Mouse (Mus musculus) adrenal gland, postnatal 4 days (tissue): ENCODE measurements around the gene Slx1b. TPM values are rescaled to one million over a fixed set of nuclear protein-coding genes. Genes with fewer than 3 reads are reported as not detected.

Experiments
- DNase-seq, 2 experiments: peaks; one replicate each; pipeline ENCODE4 v3.0.0; 2021 to 2022; ENCODE audit warnings: low spot score in 2 of 2, mixed read lengths in 2 of 2
- total RNA-seq, 2 experiments: library from RNA; stranded (reverse); gene quantifications; 2 replicates each; pipeline ENCODE4 v1.2.3; 2021

The Slx1b gene
- total RNA-seq, 2 experiments from 2014 or later, result 18.4 to 18.9 TPM

- no peak for DNase-seq
Observed at GRCm38 (mm10) chr7:126642545-126643243, 52.9 kb downstream of the Slx1b start.

Other genes starting within 250 kb of the Slx1b start
- 100 to 1,000 TPM in 1 of 2 experiments, 10 to 100 TPM in 1; 56.9 to 145 TPM for gene Atp2a1, start 232.7 kb downstream of the Slx1b start, total RNA-seq
- gene Sh2b1, start 220.4 kb downstream of the Slx1b start, total RNA-seq, result 10 to 100 TPM; 59.2 to 60.9 TPM
- gene Tufm, start 208.4 kb downstream of the Slx1b start, total RNA-seq, result 100 to 1,000 TPM; 158 to 166 TPM
- 100 to 1,000 TPM; 109 to 127 TPM for gene Atxn2l, start 192.3 kb downstream of the Slx1b start, total RNA-seq
- 100 to 1,000 TPM; 255 to 260 TPM for gene Eif3c, start 129.4 kb downstream of the Slx1b start, total RNA-seq
- gene Apobr, start 110.8 kb downstream of the Slx1b start, total RNA-seq, result 1 to 10 TPM; 1.1 to 1.2 TPM
- 10 to 100 TPM; 30.7 to 32.1 TPM for gene Cln3, start 110.0 kb downstream of the Slx1b start, total RNA-seq
- not detected for gene Il27, start 100.8 kb downstream of the Slx1b start, total RNA-seq
- 10 to 100 TPM in 1 of 2 experiments, 1 to 10 TPM in 1; 7.5 to 15.3 TPM for gene Nupr1, start 64.9 kb downstream of the Slx1b start, total RNA-seq
- gene Sgf29, start 46.5 kb downstream of the Slx1b start, total RNA-seq, result 10 to 100 TPM; 30.4 to 33.5 TPM
- 10 to 100 TPM; 24.0 to 45.6 TPM for gene Sult1a1, start 19.4 kb downstream of the Slx1b start, total RNA-seq
- gene Bola2, start 383 bp downstream of the Slx1b start, total RNA-seq, result 10 to 100 TPM; 85.4 to 98.8 TPM
- gene Coro1a, start 12.0 kb upstream of the Slx1b start, total RNA-seq, result 10 to 100 TPM; 15.5 to 18.9 TPM
- 100 to 1,000 TPM; 162 to 172 TPM for gene Mapk3, start 63.8 kb upstream of the Slx1b start, total RNA-seq
- gene Gdpd3, start 70.5 kb upstream of the Slx1b start, total RNA-seq, result 1 to 10 TPM; 9.3 to 9.5 TPM
- gene Ypel3, start 81.2 kb upstream of the Slx1b start, total RNA-seq, result 100 to 1,000 TPM; 112 to 122 TPM
- gene Tbx6, start 85.7 kb upstream of the Slx1b start, total RNA-seq, result under 1 TPM; 0.65 to 0.90 TPM
- gene Ppp4c, start 96.7 kb upstream of the Slx1b start, total RNA-seq, result 100 to 1,000 TPM; 134 to 142 TPM
- gene Fam57b, start 101.9 kb upstream of the Slx1b start, total RNA-seq, result 10 to 100 TPM; 16.7 to 18.0 TPM
- gene 4930451I11Rik, start 135.9 kb upstream of the Slx1b start, total RNA-seq, result not detected
- 1 to 10 TPM; 3.1 to 3.6 TPM for gene Doc2a, start 151.6 kb upstream of the Slx1b start, total RNA-seq
- 10 to 100 TPM; 32.3 to 41.4 TPM for gene Hirip3, start 166.2 kb upstream of the Slx1b start, total RNA-seq
- gene Ino80e, start 166.6 kb upstream of the Slx1b start, total RNA-seq, result 10 to 100 TPM; 49.7 to 51.9 TPM
- 100 to 1,000 TPM; 104 to 108 TPM for gene Taok2, start 188.9 kb upstream of the Slx1b start, total RNA-seq
- gene Tmem219, start 227.1 kb upstream of the Slx1b start, total RNA-seq, result 10 to 100 TPM; 34.9 to 39.0 TPM
- 10 to 100 TPM; 27.3 to 28.5 TPM for gene Kctd13, start 233.1 kb upstream of the Slx1b start, total RNA-seq